Mouse (Mus musculus): ENCODE measurements around the gene Lsr.
"Not testable (repeated sequence)": the region's sequence is repeated elsewhere in the genome, so short reads cannot be mapped to it uniquely, and the experiment has no call there.

The Lsr gene

DNA sequence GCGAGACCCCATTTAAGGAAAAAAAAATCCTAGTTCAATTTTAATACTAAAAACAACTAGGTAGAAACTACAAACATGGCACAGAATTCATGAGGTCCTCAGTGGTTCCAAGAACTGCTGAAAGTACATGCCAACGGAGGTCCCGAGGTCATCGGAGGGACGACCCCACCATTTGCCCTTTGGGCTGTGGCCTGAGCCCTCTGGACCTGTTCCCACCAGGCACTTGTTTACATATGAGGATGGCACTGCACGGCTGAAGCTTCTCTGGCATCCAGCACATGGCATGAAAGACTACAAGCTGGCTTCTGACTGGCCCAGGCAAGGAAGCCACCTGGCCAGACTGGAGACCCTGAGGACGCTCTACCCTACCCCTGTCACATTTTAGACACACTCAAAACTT lies 8.9 kb downstream of the Lsr start:
- no peak for DNase-seq (ENCODE audit: extremely low read depth, insufficient read length, low spot score)

DNA sequence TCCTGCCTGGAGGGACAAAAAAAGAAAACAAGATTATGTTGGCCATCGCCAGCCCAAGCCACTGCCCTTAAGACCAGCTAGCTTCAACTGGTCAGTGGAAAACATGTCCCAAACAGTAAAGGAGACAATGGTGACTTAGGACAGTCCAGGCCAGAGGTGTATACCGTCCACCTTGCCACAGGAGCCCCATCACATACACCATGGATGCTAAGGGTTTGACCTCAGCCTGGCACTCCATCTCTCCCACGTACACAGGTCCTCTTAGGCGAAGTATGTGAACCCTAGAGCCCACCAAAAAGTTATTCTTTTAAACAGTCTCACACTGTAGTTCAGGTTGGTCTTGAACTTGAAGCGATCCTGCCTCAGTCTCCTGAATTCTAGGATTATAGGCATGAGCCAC lies 10.4 kb downstream of the Lsr start:
- no peak for DNase-seq (ENCODE audit: extremely low read depth, insufficient read length, low spot score)

DNA sequence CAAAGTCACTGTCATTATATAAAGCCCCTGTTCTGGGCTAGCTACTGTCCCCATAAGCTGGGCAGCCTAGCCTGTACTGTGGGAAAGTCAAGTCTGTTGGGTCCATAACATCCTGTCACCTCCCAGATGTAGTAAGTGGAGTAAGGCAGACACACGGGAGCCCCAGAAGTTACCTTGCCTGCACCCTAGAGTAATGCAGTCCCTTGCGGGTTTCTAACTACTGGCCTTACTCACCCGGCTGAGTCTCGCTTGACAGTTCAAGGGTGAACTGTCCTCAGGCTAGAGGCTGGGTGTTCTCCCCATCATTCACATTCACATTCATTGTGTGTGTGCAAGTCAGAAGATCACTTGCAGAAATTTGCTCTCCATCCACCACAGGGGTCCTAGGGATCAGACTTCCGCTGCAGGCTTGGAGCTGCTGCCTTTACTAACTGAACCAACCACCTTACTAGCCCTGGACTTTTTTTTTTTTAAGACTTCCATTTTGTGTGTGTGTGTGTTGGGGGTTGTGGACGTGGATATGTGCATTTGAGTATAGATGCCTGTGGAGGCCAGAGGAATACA lies 13.4 kb downstream of the Lsr start:
- no peak for DNase-seq (ENCODE audit: extremely low read depth, insufficient read length, low spot score)

DNA sequence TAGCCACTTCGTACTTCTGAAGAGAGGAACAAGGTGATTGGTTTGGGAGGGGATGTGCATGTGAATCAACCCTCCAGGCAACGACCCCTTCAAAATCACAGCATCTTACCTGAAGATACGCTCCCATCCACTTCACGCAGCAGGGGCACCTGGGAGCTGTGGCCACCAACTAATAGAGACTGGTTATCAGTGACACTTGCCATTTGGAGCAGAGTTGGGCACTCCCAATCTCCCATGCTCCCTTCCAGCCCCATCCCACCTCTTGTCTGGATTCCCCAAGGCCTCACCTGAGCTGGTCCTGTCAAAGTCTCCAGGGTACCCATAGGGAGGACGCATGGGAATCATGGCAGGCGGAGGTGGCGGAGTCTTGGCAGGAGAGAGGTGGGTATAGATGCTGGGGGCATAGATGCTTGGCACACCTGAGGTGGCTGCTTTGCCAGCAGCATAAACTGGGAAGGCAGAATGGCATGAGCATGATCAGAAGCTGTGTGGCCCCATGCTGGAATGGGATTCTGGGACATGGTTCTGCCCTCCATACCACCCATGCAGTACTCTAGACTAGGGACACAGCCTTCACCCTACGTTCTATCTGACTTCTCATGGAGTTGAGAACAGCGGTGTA lies 14.3 kb downstream of the Lsr start:
- DNase-seq (ENCODE audit: extremely low read depth, insufficient read length, low spot score), result no peak

DNA sequence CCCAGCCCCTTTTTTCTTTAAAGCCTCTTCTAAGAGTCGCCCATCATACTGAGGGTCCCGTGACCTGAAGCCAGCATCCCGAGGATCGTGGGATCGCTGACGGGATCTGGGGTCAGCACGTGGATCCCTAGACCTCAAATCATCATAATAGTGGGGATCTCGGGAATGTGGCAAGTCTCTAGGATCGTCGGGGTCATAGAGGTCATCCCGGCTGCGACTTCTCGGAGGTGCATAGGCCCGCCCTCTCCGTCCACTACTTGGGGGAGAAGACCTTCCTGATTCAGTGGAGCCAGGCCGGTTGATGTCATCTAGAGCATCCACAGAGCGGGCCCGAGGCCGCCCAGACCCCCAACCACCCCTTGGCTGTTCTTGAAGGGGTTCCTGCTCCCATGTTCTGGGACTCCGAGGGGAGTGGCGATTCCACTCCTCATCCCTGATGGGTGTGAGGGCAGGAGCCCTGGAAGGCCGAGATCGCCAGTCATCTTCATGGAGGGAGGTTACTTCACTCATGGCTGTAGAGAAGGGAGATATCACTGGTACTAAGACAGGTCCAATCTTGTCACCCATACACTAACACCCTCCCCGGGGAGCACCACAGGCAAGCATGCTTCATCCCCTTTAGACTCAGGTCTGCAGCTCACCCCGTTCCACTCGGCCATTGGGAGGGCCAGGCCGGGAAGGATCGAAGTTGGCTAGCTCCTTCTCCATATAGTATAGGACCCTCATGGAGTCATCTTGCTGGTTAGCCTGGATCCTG lies 15.0 kb downstream of the Lsr start:
- DNase-seq (ENCODE audit: extremely low read depth, insufficient read length, low spot score), result no peak

DNA sequence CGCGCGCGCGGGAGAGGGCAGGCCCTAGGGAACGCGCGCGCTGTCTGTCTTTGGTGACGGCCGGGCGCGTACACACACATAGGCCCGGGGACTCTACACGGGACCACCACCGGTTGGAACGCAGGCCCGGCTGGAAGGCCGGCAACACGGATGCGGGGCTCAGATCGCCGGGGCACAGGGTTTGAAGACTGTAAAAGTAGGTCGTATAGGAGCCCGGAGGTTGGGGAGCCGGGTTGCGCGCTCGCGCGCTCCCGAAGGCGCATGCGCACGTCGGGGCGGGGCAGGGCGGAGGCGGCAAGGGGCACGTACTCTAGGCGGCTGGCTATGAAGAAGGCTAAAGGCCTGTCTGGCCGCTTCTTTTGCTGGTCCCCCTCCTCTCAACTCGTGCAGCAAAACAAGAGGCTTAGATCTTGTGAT lies 15.9 kb downstream of the Lsr start:
- DNase-seq (ENCODE audit: extremely low read depth, insufficient read length, low spot score), result peak; percentile 90

DNA sequence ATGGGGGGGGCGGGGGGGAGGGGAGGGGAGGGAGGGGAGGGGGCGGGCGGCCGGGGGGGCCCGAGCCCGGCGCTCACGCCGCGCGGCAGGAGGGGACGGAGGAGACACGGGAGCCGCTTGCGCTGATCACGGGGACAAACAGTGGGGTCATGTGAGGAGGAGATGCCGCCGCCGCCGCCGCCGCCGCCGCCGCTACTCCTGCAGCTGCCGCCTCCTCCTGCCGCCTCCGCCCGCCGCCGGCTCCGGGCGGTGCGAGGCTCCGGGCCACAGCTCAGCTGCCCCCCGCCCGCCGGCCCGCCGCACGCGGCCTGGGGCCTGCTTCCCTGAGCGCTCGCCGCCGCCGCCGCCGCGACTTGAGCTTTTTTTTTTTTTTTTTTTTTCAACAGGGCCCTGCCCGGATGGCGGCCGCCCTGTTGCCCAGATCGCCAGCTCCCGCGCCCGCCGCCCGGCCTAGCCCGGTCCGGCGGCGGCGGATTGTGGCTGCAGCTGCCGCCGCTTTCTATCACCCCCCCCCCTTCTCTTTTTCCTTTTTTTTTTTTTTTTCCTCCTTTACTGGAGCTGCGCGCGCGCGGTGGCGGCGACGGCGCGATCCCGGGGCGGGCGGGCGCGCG lies 16.4 kb downstream of the Lsr start, which contains the start of gene Usf2:
Usf2 (minus strand) TSS at position 48 of the 611 bp plus-strand sequence.
- no peak for DNase-seq (ENCODE audit: extremely low read depth, insufficient read length, low spot score)

DNA sequence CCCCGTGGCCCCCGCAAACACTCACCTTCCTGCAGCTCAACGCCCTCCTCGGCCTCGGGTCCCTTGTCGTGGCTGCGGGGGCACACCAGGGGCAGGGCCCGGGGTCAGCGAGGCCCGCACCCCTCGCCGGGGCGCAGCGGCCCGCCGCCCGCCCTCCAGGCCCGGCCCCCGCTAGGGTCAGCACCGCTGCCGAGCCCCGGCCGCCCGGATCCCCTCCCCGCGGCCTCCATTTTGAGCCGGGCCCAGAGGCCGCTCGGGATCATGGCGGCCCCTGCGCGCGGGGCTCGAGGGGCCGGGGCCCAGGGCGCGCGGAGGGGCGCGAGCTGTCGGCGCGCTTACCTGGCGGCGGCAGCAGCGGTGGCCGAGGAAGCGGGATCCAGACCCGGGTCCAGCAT lies 16.9 kb downstream of the Lsr start:
- DNase-seq (ENCODE audit: extremely low read depth, insufficient read length, low spot score), result no peak

DNA sequence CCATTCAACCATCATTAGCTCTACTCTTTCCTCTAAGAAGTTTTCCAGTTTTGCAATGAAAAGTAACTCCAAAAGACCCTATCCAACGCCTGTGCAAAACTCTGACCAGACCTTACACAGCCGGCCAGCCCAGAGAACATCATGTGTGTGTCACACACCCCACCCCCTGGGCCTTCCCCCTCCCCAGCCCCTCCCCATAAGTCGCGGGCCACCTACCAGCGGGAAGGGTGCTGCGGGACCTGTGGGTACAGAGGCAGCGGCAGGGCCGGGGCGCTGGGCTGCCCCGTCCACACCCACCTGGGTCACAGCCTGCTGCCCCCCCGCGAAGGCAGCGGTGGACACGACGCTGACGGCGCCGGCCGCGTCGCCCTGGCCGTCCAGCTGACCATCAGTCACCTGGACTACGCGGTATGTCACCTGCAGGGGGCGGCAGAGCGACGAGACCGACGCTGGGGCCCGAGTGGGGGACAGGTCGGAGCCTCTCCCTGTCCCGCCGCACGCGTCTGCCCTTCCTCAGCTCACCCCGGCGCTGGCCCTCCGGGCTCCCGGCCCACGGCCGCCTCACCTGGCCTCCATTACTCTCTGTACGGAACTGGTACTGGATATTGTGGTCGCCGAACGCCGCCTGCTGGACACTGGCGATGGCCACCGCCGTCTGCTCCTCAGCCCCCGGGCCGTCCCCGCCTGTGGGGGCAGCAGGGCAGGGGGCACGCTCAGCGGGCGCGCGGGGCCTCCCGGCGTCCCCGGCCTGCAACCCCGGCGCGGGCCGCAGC lies 17.5 kb downstream of the Lsr start:
- DNase-seq (ENCODE audit: extremely low read depth, insufficient read length, low spot score), result peak; percentile 86

DNA sequence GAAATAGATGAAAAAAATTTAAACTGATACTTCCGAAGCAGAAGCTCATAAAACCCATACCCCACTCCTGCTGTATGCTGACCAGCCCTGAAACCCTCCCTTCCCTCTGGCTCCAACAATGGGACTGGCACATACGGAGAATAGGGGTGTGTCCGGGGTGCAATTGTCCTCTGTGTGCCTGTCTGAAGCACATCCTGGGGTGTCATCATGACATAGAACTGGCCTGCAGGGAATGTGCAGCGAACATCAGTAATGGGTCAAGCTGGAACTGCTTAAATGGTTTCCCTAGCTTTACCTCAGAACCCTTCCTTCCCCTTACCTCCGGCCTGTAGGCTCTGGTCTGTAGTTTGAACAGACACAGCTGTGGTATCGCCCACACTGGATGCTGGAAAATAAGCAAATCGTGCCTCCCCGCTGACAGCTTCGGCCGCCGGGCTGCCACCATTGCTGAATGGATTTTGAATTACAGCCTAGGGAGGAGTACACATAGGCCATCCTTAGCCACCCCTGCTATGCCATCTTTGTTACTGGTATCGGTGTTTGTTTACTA lies 18.2 kb downstream of the Lsr start:
- no peak for DNase-seq (ENCODE audit: extremely low read depth, insufficient read length, low spot score)

DNA sequence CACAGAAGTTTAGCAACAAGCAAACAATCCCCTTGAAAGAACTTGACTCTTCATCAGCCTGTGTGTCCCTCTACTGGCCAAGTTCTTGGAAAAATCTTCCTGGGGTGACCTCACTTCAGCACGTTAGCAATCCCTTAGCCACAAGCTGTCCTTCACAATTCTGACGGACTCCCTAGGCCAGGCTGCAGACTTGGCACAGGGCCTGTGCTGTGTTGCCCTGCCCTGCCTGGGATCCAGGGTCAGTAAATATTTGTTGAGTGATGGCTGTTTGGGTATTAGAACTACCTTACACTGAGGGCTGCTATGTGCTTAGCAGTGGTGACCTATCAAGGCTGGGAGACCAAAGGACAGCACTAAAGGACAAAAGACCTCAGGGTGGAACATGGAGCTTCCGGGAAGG lies 19.2 kb downstream of the Lsr start:
- no peak for DNase-seq (ENCODE audit: extremely low read depth, insufficient read length, low spot score)

DNA sequence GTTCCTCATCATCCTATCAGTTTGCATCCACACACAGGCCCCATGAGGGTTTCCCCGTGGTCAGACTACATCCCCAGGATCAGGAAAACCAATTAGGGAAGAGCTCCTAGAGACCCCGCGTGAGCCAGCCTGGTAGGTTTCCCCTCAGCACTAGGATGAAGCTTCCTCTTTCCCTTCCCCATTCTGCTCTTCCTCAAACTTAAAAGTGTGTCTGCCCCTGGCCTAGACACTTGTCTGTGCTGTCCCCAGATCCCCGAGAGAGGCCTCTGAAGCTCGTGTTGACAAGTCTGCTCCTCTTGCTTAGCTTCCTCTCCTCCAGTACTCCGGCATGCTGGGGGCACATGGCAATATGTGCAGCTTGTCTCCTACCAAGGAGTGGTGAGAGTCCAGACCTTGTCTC lies 19.8 kb downstream of the Lsr start:
- DNase-seq (ENCODE audit: extremely low read depth, insufficient read length, low spot score), result no peak

DNA sequence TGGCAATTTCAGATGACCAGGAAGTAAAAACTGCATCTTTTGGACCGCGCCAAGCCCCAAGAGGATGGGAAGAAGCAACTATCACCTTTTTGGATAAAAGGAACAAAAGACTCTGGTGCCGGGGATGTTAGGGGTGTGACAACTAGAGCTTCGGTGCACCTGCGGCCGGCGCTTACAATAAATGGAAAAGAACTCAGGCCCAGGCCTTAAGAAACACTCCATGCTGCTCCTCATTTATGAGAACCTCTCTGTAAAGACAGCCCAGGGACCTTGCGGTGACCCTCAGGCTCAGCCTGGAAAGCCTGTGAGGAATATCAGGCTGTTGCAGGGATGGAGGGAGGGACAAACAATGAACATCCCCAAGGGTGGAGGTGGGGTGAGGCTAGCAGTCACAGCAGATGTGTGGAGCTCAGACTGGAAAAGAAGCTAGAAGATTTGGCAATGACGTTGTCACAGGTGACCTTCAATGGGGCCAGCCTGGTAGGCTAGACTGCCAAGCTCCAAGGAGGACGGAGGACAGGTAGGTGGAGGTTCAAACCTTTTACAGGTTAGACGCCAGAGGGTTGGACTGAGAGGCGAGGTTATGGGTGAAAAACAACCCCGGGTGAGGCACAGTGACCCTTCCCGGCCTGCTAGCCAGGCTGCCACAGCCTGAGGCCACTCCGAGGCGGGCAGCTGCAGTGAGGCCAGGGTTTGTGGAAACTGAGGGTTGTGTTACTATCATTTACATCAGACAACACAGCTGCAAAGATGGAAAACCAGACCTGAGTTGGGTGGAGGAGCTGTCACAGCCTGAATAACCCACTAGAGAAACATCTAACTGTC lies 20.6 kb downstream of the Lsr start:
- DNase-seq (ENCODE audit: extremely low read depth, insufficient read length, low spot score), result no peak

DNA sequence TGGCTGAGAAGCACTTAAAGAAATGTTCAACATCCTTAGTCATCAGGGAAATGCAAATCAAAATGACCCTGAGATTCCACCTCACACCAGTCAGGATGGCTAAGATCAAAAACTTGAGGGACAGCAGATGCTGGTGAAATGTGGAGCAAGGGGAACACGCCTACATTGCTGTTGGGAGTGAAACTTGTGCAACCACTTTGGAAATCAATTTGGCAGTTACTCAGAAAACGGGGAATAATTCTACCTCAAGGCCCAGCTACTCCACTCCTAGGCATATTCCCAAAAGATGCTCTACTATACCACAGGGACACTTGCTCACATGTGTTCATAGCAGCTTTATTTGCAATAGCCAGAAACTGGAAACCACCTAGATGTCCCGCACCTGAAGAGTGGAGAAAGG lies 23.4 kb downstream of the Lsr start:
- DNase-seq (ENCODE audit: extremely low read depth, insufficient read length, low spot score), result not testable (repeated sequence)

DNA sequence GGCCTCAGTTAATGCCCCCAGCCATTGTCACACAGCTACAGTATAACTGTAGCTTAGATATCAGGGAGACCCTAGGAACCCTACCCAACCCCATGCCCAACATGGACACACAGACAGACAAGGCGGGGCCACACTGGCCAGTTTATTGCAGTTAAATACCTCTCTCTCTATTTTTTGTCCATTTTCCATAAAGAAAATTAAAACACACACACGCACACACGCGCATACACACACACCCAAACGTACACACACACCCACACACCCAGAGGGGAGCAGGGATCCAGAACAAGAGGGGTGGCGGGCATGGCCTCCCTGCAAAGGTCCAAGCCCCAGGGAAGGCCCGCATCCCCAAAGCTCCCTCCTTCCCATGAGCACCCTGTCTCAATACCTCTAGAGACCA lies 27.4 kb downstream of the Lsr start:
- DNase-seq (ENCODE audit: extremely low read depth, insufficient read length, low spot score), result no peak

DNA sequence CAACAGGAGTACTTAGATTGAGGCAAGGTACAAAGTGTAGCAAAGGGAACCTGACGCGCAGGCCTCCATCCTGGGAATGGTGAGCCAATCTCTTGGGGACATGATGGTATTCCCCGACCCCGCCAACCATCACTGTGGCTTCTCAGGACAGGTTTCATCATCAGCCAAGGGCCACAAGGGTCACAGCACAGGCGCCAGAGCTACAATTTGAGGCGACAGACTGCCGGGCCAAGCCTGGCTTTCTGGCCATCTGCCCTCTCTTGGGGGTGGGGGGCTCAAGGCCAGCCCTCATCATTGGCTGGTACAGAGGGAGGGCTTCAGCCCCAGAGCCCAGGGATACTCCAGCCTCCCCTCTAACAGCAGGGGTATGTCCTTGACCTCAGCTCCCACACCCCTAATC lies 27.8 kb downstream of the Lsr start:
- DNase-seq (ENCODE audit: extremely low read depth, insufficient read length, low spot score), result not testable (repeated sequence)

DNA sequence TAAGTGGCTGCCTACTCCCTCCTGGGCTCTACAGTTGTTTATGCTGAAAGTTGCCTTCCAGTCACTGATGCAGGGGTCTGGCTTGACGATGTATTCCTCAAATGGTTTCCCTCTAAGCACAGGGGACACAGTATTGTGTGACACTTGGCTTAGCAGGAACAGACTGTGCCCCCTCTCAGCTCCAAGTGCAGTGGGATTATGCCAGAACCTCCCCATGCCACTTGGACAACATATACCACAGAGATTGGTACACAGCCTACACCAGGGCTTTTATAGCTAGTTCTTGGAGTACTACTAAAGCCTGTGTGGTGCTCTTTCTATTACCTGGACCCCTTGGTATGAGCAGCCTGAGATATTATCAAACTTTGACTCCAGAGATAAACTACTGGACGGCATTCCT lies 28.6 kb downstream of the Lsr start:
- DNase-seq (ENCODE audit: extremely low read depth, insufficient read length, low spot score), result not testable (repeated sequence)

DNA sequence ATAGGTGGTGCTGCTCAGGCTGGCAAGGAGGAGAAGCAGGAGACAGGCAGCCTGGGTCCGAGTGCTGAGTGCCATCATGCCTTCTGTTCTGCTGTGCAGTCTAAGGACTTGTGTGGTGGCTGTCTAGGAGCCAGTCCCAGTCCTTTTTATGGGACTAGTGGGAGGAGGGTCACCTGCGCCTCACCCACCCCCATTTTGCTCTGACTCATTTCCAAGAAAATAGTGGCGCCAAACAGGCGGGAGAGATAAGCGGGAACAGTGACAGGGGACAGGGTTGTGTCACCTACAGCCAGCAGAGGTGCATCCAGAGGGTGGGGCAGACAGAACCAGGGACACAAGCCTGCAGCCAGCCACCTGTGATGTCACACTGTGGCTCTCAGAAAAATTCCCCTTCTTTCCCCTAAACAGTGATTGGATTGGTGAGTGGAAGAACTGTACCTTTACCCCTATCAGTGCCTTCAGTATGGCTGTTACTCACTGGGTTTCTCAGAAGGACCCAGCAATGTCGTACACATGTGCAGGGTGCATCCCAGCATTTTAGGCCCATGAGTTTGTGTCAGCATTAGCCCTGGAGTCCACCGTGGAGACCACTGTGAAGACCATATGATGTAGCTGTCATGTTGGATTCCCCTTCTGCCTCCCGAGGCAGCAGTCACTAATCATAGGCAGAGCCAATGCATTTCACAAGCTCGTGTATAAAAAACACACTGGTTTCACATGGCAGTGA lies 29.2 kb downstream of the Lsr start, which contains the start of gene Hamp:
Hamp (minus strand) TSS at position 124 of the 727 bp plus-strand sequence.
- no peak for DNase-seq (ENCODE audit: extremely low read depth, insufficient read length, low spot score)

DNA sequence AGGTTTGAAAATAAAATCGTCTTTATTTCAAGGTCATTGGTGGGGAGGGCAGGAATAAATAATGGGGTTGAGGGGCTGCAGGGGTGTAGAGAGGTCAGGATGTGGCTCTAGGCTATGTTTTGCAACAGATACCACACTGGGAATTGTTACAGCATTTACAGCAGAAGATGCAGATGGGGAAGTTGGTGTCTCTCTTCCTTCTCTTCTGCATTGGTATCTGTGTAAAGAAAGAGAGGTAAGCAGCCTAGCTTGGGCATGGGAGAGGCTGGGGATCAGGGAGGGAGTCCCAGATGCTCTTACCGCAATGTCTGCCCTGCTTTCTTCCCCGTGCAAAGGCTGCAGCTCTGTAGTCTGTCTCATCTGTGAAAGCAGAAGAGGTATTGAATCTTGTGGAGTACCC lies 30.9 kb downstream of the Lsr start:
- DNase-seq (ENCODE audit: extremely low read depth, insufficient read length, low spot score), result not testable (repeated sequence)
